Mouse (Mus musculus) stomach, postnatal 0 days (tissue): ENCODE data around the gene Hdac4.

Experiments used
- CTCF ChIP-seq: IDR thresholded peaks from 2 replicates; pipeline ENCODE4 v1.5.1; 2016; ENCODE audit warnings: antibody characterized with exemption, low read depth, mild to moderate bottlenecking, moderate library complexity
- EP300 ChIP-seq: optimal IDR thresholded peaks from 2 replicates; pipeline ENCODE3; 2016; ENCODE audit warnings: antibody characterized with exemption

- TF ChIP-seq EP300 (no peak), CTCF (peak; percentile 64)
Observed at GRCm38 (mm10) chr1:91942031-91942430, 253.5 kb downstream of the Hdac4 start.
